Mouse (Mus musculus): ENCODE data around the gene Kif12. TPM values are rescaled to one million over a fixed set of nuclear protein-coding genes. Genes with fewer than 3 reads are reported as not detected.

The Kif12 gene
- polyA plus RNA-seq (2012; rRNA removed), result not detected in 2 replicates

DNA sequence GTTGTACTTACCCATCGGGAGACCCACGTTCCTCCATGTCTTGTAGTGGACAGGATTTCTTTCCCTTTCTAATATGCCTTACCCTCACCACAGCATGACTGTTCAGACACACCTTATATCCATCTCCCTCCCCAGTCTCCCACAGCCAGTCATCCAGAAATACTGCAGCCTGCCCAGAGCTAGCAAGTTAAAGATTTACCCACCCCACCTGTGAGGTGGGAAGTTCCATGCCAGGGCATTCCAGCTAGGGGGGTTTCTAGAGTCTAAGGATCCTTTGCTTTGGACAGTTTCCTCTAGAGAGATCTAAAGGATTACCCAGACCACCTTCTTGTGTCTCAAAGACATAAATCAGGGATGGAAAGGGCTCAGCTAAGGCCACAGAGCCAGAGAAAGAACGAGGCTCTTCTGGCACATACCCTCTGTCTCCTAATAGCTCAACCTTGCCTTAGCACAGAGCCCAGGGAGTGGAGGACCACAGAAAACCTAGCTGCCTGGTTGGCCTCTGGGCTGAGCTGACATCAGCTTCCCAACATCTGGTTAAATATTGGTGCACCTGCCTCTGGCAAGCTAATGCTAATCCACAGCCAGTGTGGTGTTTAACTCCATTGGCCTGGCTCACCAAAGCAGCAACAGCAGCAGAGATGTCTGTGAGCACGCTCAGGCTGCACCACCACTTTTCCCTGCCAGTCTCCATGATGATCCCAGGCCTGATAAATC lies at the start of gene Kif12:
TSS of gene Kif12 (minus strand) at position 163 of the 717 bp plus-strand sequence.
- H3K4me1 ChIP-seq (ENCODE audit: control insufficient read depth, insufficient read depth, low read length), result no peaks in the 10 kb centered on the region
- H3K4me3 ChIP-seq (ENCODE audit: insufficient read depth, low read length), result no peak within 1 kb of the TSS
- H3K27ac ChIP-seq (ENCODE audit: insufficient read depth, low read length), result no peak within 1 kb of the TSS
- TF ChIP-seq CTCF (IDR thresholded peaks at IDR 0.05; ENCODE audit: extremely low read depth, insufficient read depth, low read length), result no peak
- TF ChIP-seq POLR2A (IDR thresholded peaks at IDR 0.05; ENCODE audit: extremely low read depth, insufficient read depth, low read length), result no peak

DNA sequence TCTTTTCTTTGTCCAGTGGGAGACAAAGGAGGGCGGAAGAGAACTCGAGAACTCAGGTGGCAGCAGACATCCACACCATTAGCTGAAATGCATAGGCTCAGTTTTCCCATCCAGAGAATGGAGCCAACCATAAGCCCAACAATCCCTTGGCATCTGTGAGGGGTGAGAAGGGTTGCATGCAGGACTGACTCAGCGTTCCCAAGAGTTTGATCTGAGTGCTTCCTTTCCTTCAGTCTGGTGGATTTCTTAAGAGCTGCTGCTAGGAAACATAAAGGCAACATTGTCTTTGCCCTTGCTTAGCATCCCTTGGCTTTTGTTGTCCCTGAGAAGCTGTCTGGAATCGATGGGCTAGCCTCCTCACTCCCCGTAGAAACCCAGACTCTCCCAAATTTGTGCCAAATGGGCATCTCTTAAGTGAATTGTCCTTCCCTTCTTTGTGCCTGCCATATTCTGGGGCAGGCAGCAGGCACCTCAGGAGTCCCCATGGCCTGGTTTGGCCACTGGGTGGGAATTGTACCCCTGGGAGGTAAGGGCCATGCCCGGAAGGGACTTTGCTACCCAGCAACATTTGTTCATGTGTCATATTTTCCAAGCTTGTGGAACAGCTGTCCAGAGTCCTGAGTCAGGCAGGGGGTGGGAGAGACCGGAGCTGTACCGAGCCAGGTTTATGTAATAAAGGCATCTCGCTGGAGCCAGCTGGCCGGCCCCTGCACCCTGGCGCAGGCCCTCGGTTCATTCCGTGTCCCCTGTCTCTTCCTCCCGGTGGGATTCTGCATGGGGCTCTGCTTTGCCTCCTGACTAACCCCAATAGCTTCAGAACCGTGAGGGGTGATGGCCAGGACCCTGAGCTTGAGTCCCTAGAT lies 49.4 kb upstream of the Kif12 start:
- no peak overlapping the region for H3K27ac ChIP-seq (ENCODE audit: insufficient read depth, low read length)
- TF ChIP-seq CTCF (IDR thresholded peaks at IDR 0.05; ENCODE audit: extremely low read depth, insufficient read depth, low read length), result no peak
- TF ChIP-seq POLR2A (IDR thresholded peaks at IDR 0.05; ENCODE audit: extremely low read depth, insufficient read depth, low read length), result no peak
- H3K4me3 ChIP-seq (ENCODE audit: insufficient read depth, low read length), result no peak overlapping the region
- no peaks in the 10 kb centered on the region for H3K4me1 ChIP-seq (ENCODE audit: control insufficient read depth, insufficient read depth, low read length)

DNA sequence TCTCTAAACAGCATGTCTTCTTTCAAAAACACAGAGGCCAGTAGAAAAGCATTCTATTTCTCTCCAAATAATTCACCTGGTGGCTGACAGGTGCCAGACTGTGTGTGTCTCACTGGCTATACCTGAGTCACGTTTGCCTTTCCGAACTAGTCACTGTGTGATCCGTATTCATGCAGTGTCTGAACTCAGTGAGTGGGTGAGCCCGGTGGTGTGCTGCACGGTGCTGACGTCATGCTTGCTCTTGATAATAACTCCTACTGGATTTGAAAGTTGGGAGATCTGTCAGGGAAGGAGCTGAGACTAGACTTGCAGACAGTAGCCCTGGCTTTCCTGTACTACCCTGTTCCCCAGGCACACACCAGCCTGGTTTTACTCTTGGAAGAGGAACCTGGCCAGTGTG lies 47.7 kb upstream of the Kif12 start:
- H3K27ac ChIP-seq (ENCODE audit: insufficient read depth, low read length), result no peak overlapping the region
- no peaks in the 10 kb centered on the region for H3K4me1 ChIP-seq (ENCODE audit: control insufficient read depth, insufficient read depth, low read length)
- TF ChIP-seq POLR2A (IDR thresholded peaks at IDR 0.05; ENCODE audit: extremely low read depth, insufficient read depth, low read length) (no peak), CTCF (IDR thresholded peaks at IDR 0.05; ENCODE audit: extremely low read depth, insufficient read depth, low read length) (no peak)
- no peak overlapping the region for H3K4me3 ChIP-seq (ENCODE audit: insufficient read depth, low read length)

DNA sequence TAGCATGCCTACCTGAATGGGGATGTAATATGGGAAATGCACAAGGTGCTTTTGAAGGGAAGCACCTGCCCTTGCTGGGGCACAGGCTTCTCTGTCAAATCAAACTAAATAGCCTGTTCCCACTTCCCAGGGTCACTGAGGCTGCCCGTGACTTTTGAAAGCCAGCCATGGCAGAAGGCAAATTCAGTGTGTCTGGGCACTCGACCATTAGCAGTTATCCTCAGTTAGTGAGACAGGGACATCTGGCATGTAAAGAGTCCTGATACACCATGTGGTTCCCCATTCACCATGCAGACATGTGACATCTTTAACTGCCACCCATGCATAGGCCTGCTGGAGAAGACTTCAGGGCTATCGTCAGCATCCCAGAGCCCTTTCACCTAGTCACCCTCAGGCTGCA lies 47.1 kb upstream of the Kif12 start:
- TF ChIP-seq POLR2A (IDR thresholded peaks at IDR 0.05; ENCODE audit: extremely low read depth, insufficient read depth, low read length) (no peak), CTCF (IDR thresholded peaks at IDR 0.05; ENCODE audit: extremely low read depth, insufficient read depth, low read length) (no peak)
- Histone ChIP-seq H3K27ac (ENCODE audit: insufficient read depth, low read length) (no peak overlapping the region), H3K4me1 (ENCODE audit: control insufficient read depth, insufficient read depth, low read length) (no peaks in the 10 kb centered on the region), H3K4me3 (ENCODE audit: insufficient read depth, low read length) (no peak overlapping the region)

DNA sequence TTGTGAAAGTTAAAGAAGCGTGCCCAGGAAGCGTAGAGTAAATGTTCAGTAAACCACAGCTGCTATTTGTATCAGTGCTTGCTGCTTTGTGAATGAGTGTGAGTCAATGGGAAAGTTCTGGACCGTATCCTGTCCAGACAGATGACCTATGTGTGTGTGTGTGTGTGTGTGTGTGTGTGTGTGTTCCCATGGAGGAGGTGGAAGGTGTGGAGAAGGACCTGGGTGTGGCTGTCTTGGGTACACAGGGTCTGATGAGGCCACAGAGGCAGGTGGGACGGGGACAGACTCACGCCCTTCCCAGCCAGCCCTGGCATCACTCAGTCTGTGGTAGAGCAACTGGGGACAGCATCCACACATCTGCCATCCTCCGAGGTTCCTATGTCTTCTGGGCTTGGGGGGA lies 45.6 kb upstream of the Kif12 start:
- Histone ChIP-seq H3K27ac (ENCODE audit: insufficient read depth, low read length) (no peak overlapping the region), H3K4me3 (ENCODE audit: insufficient read depth, low read length) (no peak overlapping the region), H3K4me1 (ENCODE audit: control insufficient read depth, insufficient read depth, low read length) (no peaks in the 10 kb centered on the region)
- TF ChIP-seq CTCF (IDR thresholded peaks at IDR 0.05; ENCODE audit: extremely low read depth, insufficient read depth, low read length), result no peak
- no peak for TF ChIP-seq POLR2A (IDR thresholded peaks at IDR 0.05; ENCODE audit: extremely low read depth, insufficient read depth, low read length)

DNA sequence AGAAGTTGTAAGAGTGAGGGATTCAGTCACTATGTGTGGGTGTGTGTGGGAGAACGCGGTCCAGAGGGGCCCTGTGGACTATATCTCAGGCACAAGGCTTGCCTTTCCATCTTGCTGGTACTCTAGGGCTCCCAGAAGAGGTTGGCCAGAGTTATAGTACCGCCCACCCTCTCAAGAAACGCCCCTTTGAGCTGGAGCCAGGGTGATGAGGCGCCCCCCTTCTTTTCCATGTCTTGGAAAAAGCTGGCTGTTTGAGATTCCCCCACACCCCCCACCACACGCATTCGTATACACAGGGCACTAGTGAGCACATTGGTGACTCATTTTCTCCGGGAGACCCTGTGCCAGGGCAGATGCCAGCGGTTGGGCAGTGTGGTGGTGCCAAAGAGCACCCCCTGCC lies 44.6 kb upstream of the Kif12 start:
- Histone ChIP-seq H3K4me3 (ENCODE audit: insufficient read depth, low read length) (no peak overlapping the region), H3K4me1 (ENCODE audit: control insufficient read depth, insufficient read depth, low read length) (no peaks in the 10 kb centered on the region), H3K27ac (ENCODE audit: insufficient read depth, low read length) (no peak overlapping the region)
- TF ChIP-seq CTCF (IDR thresholded peaks at IDR 0.05; ENCODE audit: extremely low read depth, insufficient read depth, low read length), result no peak
- TF ChIP-seq POLR2A (IDR thresholded peaks at IDR 0.05; ENCODE audit: extremely low read depth, insufficient read depth, low read length), result no peak

DNA sequence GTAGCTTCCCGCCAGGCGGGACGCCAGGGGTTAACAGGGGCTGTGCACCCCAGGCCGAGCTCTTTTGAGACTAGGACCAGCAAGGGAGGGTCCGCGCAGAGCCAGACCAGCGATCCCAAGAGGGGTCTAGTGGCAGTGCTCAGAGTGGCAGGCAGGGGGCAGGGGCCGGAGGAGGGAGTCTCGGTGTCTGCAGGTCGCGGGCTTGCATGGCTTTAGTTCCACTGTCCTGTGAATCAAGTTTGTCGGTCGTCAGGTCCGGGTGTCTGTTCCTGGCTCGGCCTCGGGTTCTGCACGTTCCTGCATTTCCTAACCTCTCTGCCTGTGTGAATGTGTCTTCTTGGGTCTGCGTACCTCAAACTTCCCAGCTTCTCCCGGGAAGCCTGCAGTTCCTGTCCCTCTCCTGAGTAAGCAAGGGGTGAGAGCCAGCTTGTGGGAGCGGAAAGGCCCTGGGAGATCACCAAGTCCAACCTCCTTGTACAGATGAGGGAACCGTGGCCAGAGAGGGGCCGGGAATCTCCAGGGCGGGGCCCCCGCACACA lies 44.1 kb upstream of the Kif12 start:
- Histone ChIP-seq H3K4me1 (ENCODE audit: control insufficient read depth, insufficient read depth, low read length) (no peaks in the 10 kb centered on the region), H3K27ac (ENCODE audit: insufficient read depth, low read length) (no peak overlapping the region), H3K4me3 (ENCODE audit: insufficient read depth, low read length) (peak overlapping the region; percentile 4)
- no peak for TF ChIP-seq POLR2A (IDR thresholded peaks at IDR 0.05; ENCODE audit: extremely low read depth, insufficient read depth, low read length)
- TF ChIP-seq CTCF (IDR thresholded peaks at IDR 0.05; ENCODE audit: extremely low read depth, insufficient read depth, low read length), result no peak

DNA sequence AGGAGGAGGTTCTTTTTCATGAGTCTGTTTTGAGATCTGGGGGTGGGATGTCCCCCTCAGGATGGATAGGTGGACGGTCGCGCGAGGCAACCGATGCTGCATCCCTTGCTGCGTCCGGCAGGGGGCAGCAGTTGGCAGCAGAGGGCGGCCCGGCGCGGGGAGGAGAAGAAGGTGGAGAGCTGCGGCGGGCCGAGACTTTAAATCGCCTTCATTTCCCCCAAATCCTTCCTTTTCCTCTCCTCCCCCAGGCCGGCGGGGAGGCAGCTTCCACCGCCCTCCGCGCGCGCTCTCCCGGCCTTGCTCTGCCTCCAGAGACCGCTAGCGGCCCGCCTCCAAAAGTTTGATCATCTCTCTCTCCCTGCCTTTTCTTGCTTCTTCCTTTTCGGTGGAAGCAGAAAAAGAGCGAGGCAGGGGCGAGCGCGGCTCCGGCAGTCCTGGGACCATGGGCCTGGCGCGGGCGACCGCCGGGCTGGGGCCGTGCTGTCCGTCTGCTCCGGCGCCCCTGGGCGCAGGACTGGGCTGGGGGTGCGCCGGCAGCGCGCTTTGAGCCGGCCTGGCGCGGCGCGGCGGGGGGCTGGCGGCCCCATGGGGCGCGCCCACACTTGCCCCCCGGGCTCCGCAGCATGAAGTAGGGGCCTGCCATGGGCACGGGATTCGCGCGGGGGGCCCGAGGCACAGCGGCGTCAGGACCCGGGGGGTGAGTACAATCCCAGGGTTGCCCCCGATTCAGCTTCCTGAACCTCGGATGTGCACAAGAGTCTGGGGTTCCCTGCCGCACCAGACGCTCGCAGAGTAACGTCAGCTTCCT lies 43.5 kb upstream of the Kif12 start:
- no peak overlapping the region for H3K27ac ChIP-seq (ENCODE audit: insufficient read depth, low read length)

More for the DNA sequence above, 43.5 kb upstream of the Kif12 start:
- H3K4me1 ChIP-seq (ENCODE audit: control insufficient read depth, insufficient read depth, low read length), result no peaks in the 10 kb centered on the region
- TF ChIP-seq CTCF (IDR thresholded peaks at IDR 0.05; ENCODE audit: extremely low read depth, insufficient read depth, low read length), result peak; percentile 65
- TF ChIP-seq POLR2A (IDR thresholded peaks at IDR 0.05; ENCODE audit: extremely low read depth, insufficient read depth, low read length), result no peak
- H3K4me3 ChIP-seq (ENCODE audit: insufficient read depth, low read length), result peak overlapping the region; percentile 4
